Comparison of ENCODE assay signal across 8 mouse cellular contexts in the genomic region with DNA sequence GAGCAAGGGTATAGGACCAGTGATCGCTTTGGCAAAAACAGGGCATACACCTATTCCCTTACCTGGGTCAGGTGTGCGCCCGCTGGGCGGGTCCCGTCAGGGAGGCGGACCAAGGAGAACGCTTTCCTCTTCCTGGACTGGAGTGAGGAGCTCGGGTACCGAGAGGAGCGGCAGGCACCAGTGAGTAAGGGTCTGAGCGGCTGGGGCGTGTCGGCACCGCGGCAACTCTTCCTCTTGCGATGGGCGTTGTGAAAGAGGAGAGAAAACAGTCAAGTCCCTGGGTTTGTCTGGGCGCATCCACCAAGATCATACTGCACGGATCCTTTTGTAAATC. TPM values are rescaled to one million over a fixed set of nuclear protein-coding genes. Genes with fewer than 3 reads are reported as not detected.
DNase-seq lines count a peak whose midpoint lies in the region; ATAC-seq and TF ChIP-seq lines count a peak whose summit lies in the region.

No protein-coding gene starts in this region.

- TF ChIP-seq POLR2A in small intestine, adult 2 months (IDR thresholded peaks at IDR 0.05; ENCODE audit: low read depth, low read length): peak; percentile 65

- H3K27me3 ChIP-seq in forebrain, postnatal 0 days (ENCODE audit: insufficient read depth, low read length): no peaks in the 10 kb centered on the region
- no peaks in the 10 kb centered on the region for H3K27me3 ChIP-seq in small intestine, adult 2 months (ENCODE audit: control insufficient read depth, insufficient read depth, low read length)

- DNase-seq in R1 (ENCODE audit: low read depth, low spot score): peak; percentile 39
- peak; percentile 61 to 66 for DNase-seq in cerebellum, adult 18-20 months
- DNase-seq in forebrain, postnatal 0 days: no peak
- peak; percentile 60 for DNase-seq in induced T-regulatory cell, adult 2 months (ENCODE audit: low read depth)
- DNase-seq in left cerebral cortex, adult 9 months (ENCODE audit: low spot score in 2 of 2): peak; percentile 19 to 34
- no peak for DNase-seq in c-Kit-positive CD71-positive TER-119-positive erythroid progenitor cells, embryonic 14.5 days (ENCODE audit: low spot score)

- peaks cover 18% of the 10 kb centered on the region for H3K4me1 ChIP-seq in forebrain, postnatal 0 days (ENCODE audit: insufficient read depth)
- H3K4me1 ChIP-seq in small intestine, adult 2 months (ENCODE audit: control insufficient read depth, insufficient read depth, insufficient read length, low read length): no peaks in the 10 kb centered on the region

- peak overlapping the region; percentile 82 for H3K9ac ChIP-seq in forebrain, postnatal 0 days

- ATAC-seq in forebrain, postnatal 0 days: peak; percentile 44
- peak; percentile 70 for ATAC-seq in megakaryocyte, adult 5-6 weeks (ENCODE audit: poor library complexity, severe bottlenecking)

- H3K4me3 ChIP-seq in forebrain, postnatal 0 days (ENCODE audit: low read depth, low read length): peak overlapping the region; percentile 87
- H3K4me3 ChIP-seq in small intestine, adult 2 months (ENCODE audit: low read depth, low read length): peak overlapping the region; percentile 69

- no peak for TF ChIP-seq CTCF in forebrain, postnatal 0 days (IDR thresholded peaks at IDR 0.05; ENCODE audit: low read depth)
- no peak for TF ChIP-seq CTCF in small intestine, adult 2 months (IDR thresholded peaks at IDR 0.05; ENCODE audit: extremely low read depth, insufficient read length, insufficient replicate concordance, low read depth, low read length)

- H3K4me2 ChIP-seq in forebrain, postnatal 0 days (ENCODE audit: low read depth): peak overlapping the region; percentile 82

- under 1% methylated on average over 19 of the region's 19 CpGs for WGBS in forebrain, postnatal 0 days
- 1% methylated on average over 19 of the region's 19 CpGs for WGBS in small intestine, adult 2 months

- no peaks in the 10 kb centered on the region for H3K9me3 ChIP-seq in forebrain, postnatal 0 days (ENCODE audit: low read length)

- no peak overlapping the region; the same call in 1 of the 2 replicates for H3K27ac ChIP-seq in forebrain, postnatal 0 days (ENCODE audit: low read depth, low read length)
- peak overlapping the region; percentile 54 for H3K27ac ChIP-seq in small intestine, adult 2 months (ENCODE audit: insufficient read depth, low read depth, low read length)

- H3K36me3 ChIP-seq in forebrain, postnatal 0 days (ENCODE audit: insufficient read depth): no peaks in the 10 kb centered on the region
- no peaks in the 10 kb centered on the region for H3K36me3 ChIP-seq in small intestine, adult 2 months (ENCODE audit: control insufficient read depth, insufficient read depth, low read length)

RNA-seq across cellular contexts. Expression of a gene that starts 0.5 kb away (rescaled TPM):
- total RNA-seq in forebrain, postnatal 0 days (2014; rRNA removed): 25.1 and 25.5 TPM in 2 replicates
- 48.8 and 54.3 TPM in 2 replicates for polyA plus RNA-seq in forebrain, postnatal 0 days (2015; fragmentation: Nextera tagmentation; extraction: Ambion mirVana)
- 1.4 and 1.8 TPM in 2 replicates for total RNA-seq in megakaryocyte, adult 5-6 weeks (2015)
- 0.24 and 0.84 TPM in 2 replicates for total RNA-seq in megakaryocyte, adult 5-6 weeks (2017)
- 1.0 and 3.4 TPM in 2 replicates for polyA plus RNA-seq in small intestine, adult 2 months (2012; rRNA removed)

RNA-seq across cellular contexts. Expression of a gene that starts 0.6 kb away (rescaled TPM):
- total RNA-seq in forebrain, postnatal 0 days (2014; rRNA removed): 49.6 and 61.9 TPM in 2 replicates
- polyA plus RNA-seq in forebrain, postnatal 0 days (2015; fragmentation: Nextera tagmentation; extraction: Ambion mirVana): 130 and 141 TPM in 2 replicates
- 35.4 and 46.0 TPM in 2 replicates for total RNA-seq in megakaryocyte, adult 5-6 weeks (2015)
- total RNA-seq in megakaryocyte, adult 5-6 weeks (2017): 48.1 and 53.3 TPM in 2 replicates
- 2.5 and 4.4 TPM in 2 replicates for polyA plus RNA-seq in small intestine, adult 2 months (2012; rRNA removed)

RNA-seq across cellular contexts. Expression of a gene that starts 27.9 kb away (rescaled TPM):
- total RNA-seq in forebrain, postnatal 0 days (2014; rRNA removed): 3.0 and 3.9 TPM in 2 replicates
- polyA plus RNA-seq in forebrain, postnatal 0 days (2015; fragmentation: Nextera tagmentation; extraction: Ambion mirVana): 1.4 and 2.1 TPM in 2 replicates
- not detected in 2 replicates for total RNA-seq in megakaryocyte, adult 5-6 weeks (2015)
- total RNA-seq in megakaryocyte, adult 5-6 weeks (2017): not detected in 2 replicates
- polyA plus RNA-seq in small intestine, adult 2 months (2012; rRNA removed): 0.08 and 0.29 TPM in 2 replicates

Comparison
In these comparisons a context has a peak if more than half of its experiments do, and no peak if none do; other contexts are left out.
1. DNase-seq: peak in R1 (single experiment), cerebellum, adult 18-20 months (2 of 2), induced T-regulatory cell, adult 2 months (single experiment) and left cerebral cortex, adult 9 months (2 of 2); none in forebrain, postnatal 0 days (single experiment) and c-Kit-positive CD71-positive TER-119-positive erythroid progenitor cells, embryonic 14.5 days (single experiment).